Mouse (Mus musculus) lung, postnatal 14 days (tissue): ENCODE data around the gene Ran.
A peak's percentile ranks its signal among the peaks of the same experiment; 100 is the strongest.
"Not testable (repeated sequence)": the region's sequence is repeated elsewhere in the genome, so short reads cannot be mapped to it uniquely, and the experiment has no call there.

Experiments used
- DNase-seq: peaks from one replicate; pipeline ENCODE4 v3.0.0; 2021

Gene Ran

GRCm38 (mm10) chr5:129019497-129020299 is at the start of gene Ran:
Ran (plus strand) TSS chr5:129020069.
- peak; percentile 95 for DNase-seq

DNA sequence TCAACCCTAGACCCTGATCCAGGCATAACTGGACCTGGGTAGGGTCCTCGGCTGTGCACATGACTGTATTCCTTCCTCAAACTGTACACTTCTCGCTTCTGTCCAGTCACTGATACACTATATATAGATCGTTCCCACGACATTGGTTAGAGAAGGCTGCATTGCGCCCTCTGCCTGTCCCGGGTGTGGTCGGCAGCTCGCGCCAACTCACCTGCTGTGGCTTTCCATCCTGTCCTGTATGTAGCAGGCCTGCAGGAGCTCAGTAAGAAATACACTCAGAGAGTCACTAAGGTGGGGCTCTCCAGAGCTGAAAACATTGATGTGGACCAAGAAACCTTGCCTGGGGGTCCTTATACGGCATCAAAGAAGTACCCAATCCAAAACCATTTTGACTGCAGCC is 49.0 kb upstream of the Ran start:
- DNase-seq, result no peak

- peak; percentile 69 for DNase-seq
Measured at GRCm38 (mm10) chr5:128971298-128971697, 48.6 kb upstream of the Ran start.

GRCm38 (mm10) chr5:128976266-128976665 is 43.6 kb upstream of the Ran start:
- DNase-seq, result peak; percentile 17

DNA sequence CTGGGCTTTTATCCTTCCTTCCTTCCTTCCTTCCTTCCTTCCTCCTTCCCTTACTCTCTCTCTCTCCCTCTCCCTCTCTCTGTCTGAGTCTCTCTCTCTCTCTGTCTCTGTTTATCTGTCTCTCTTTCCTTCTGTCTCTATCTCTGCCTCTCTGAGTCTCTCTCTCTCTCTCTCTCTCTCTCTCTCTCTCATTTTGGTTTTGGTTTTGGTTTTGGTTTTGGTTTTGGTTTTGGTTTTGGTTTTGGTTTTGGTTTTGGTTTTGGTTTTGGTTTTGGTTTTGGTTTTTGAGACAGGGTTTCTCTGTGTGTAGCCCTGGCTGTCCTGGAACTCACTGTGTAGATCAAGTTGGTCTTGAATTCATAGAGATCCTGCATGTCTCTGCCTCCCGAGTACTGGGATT is 42.4 kb upstream of the Ran start:
- DNase-seq, result not testable (repeated sequence)

- no peak for DNase-seq
Measured at GRCm38 (mm10) chr5:128978957-128979356, 40.9 kb upstream of the Ran start.

DNA sequence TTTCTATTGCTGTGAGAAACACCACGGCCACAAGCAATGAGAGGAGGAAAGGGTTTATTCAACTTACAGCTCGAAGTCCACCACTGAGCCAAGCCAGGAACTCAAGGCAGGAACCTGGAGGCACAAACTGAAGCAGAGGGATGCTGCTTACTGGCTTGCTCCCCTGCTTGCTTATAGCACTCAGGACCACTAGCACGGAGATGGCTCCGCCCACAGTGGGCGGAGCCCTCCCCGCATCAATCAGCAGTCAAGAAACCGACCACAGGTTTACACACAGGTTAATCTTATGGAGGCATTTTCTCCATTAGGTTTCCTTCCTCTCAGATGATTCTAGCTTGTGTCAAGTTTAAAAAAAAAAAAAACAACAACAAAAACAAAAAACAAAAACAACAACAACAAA is 39.0 kb upstream of the Ran start:
- DNase-seq, result no peak

DNA sequence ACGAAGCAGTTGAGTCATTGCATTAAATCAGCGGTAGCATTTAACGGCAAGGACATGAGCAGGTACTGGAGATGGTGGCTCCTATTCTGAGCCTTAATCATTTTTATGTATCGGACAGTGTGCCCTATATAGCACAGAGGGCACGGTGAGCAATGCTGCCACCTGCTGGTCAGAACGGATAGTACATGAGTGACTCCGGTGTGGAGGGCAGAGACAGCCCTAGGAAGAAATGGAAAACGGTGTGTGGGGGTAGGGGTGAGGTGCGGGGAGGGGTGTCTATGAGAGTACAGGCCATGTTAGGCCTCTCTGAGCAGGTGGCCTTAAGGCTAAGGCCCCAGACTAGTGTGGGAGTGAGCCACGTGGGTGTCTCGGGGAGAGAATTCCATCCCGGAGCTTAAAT is 38.3 kb upstream of the Ran start:
- DNase-seq, result peak; percentile 73

- DNase-seq, result no peak
Measured at GRCm38 (mm10) chr5:128984536-128984935, 35.3 kb upstream of the Ran start.

DNA sequence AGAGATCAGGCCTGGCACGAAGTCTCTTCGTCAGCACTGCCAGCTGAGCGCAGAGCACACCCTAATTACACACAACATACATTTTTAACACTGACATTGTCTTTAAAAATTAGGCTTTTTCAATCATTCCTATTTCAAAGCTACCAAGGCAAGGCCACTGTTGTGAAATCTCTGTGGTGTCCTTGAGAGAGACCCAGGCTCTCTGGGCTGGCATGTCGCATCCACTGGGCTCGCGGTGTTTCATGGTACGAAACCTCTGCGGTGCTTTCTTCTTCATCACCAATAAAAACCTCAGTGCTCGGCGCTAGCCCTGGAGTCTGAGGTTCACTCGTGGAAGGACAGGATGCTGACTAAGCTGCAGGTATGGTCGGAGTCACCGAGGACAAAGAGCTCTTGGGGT is 33.9 kb upstream of the Ran start:
- no peak for DNase-seq

GRCm38 (mm10) chr5:128987141-128987954 is 32.5 kb upstream of the Ran start:
- DNase-seq, result no peak

DNA sequence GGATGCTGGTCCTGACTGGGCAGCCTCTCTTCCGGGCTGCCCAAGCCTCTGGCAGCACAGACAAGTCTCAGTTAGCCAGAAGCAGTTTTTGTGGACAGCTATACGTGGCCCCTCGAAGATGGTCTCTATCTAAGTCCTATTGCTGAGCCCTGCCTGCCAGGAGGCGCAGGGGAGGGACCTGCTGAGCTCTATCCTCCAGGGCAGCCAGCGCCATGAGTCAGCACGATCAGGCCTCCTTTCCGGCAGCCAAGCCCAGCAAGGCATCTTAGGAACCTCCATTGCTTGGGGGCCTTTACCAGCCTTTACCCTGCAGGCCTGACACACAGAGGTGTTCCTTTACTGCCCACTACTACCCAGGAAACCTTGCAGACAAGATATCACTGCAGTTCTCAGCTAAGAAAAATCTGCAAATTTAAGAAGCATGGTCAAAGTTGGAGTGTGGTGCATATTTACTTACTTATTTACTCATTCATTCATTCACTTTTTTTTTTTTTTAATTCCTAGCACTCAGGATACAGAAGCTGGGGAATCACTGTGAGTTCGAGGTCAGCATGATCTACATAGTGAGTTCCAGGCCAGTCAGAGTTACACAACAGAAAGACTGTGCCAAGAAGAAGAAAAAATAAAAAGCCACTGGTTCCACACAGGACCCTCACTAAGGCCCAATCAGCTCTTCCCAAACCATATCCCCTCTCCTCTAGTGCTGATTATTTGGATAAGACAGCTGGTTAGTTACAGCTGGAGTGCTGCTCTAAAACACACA is 19.0 kb upstream of the Ran start:
- no peak for DNase-seq

DNA sequence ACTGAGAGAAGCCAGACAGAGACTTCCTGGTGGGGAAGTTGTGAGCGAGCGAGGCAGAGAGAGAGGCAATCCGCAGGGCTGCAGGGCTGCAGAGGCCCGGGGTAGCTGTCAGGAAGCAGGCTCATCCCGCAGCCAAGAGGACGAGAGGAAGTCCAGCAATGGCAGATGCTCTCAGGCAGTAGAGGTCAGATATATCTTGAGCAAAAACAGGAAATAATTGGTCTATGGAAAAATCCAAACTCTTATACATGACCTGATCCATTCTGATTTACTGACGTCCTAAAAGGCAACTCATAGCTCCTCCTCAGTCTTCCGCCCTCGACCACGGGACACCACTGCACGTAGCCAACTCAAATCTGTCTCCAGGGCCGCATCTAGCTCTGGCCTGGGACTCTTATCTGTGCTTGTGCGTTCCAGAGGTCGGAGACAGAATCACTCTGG is 17.3 kb upstream of the Ran start:
- peak; percentile 16 for DNase-seq

DNA sequence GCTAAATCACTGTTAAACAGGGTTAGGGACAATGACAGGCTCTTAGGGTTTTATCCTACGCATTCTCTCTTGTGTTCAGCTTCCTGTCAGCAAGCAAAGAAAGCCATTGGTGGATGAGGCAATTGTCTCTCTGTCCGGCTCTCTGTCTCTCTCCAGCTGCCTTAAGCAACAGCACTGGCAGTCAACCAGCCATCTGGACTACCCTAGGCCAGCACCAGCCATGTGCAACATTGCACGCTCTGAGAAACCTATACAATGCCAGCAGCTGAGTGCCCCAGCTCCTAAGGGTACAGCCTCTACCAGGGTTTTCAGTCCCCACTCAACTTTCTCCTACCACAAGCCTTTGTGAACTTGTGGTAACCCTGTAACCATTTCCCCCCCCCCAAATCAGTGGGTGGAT is 14.5 kb upstream of the Ran start:
- peak; percentile 17 for DNase-seq

DNA sequence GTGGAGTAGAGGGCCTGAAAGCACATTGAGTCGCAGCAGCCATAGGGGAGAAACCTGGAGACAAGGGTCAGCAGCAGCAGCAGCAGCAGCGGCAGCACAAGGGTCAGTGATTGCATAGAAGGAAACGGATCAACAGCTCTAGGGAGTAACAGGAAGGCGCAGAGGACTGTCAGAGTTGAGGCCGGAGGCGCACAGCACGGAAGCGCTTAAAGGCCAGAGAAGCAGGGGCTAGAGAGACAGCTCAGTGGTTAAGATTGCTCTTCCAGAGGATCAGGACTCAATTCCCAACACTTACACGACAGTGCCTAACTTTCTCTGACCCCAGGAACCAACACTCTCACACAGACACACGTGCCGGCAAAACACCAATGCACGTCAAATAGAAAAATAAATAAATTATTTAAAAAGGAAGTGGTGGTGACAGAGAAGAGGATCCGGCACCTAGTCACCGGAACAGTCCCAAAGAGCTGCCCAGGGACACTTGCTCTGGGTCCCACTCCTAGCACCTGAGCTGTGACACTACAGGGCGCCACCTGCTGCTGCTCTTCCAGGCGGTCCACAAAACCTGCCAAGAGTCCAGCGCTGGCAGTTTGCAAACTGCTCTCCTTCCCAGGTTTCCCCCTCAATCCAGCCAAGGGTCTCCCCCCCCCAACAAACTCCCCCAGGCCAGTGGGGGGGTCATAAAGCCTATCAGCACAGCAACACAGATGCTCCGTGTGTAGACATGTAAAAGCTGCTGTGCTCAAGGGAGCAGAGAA is 13.7 kb upstream of the Ran start:
- no peak for DNase-seq

- no peak for DNase-seq
Measured at GRCm38 (mm10) chr5:129007105-129007957, 12.5 kb upstream of the Ran start.

DNA sequence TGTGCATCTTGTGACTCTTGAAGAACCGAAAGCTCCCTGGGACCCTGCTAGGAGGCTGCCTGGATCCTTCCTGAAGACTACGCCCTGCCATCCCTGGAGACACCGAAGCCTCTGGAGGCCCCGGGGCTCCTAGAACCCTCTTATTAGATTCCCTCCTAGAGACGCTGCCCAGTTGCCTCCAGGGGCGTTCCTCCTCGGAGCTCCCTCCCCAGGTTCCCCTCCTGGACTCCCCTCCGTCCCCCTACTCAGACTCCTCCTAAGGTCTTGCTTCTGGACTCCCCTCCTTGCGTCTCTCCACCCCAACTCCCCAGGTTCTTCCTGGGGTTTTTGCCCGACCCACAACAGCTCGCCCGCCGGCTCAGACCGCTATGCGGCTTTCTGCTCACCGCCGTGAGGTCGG is 11.9 kb upstream of the Ran start:
- no peak for DNase-seq

GRCm38 (mm10) chr5:129008412-129008826 is 11.4 kb upstream of the Ran start, which contains the start of gene Stx2:
Stx2 (minus strand) TSS chr5:129008574.
- DNase-seq, result peak; percentile 95

GRCm38 (mm10) chr5:129009577-129009976 is 10.3 kb upstream of the Ran start:
- no peak for DNase-seq

DNA sequence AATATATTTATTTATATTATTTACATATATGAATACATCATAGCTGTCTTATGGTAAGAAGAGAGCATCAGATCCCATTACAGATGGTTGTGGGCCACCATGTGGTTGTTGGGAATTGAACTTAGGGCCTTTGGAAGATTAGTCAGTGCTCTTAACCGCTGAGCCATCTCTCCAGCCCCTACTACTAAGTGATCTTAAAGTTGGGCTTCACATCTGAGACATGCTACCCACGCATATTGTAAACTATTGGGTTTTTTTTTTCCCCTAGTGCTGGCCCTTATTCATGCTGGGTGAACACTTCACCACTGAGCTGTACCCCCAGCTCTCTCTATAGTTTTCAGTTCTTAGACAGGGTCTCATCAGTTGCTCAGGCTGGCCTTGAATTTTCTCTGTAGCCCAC is 8.9 kb upstream of the Ran start:
- no peak for DNase-seq

DNA sequence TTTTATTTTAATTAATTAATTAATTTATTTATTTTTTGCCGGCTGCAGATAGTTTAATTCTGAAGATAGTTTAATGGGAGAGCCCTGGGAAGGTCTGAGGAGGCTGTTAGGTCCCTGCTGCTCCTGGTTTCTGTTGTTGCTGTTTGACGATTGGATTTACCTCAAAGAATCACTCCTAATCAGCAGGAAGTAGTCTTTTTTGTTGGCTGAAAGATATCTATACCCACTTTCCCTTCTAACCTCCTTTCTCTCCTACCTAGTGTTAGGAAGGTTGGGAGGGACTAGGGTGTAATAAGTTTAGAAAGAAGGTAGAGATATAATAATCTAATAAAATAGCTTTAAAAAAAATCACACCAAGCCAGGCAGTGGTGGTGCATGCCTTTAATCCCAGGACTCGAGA is 4.8 kb upstream of the Ran start:
- no peak for DNase-seq

DNA sequence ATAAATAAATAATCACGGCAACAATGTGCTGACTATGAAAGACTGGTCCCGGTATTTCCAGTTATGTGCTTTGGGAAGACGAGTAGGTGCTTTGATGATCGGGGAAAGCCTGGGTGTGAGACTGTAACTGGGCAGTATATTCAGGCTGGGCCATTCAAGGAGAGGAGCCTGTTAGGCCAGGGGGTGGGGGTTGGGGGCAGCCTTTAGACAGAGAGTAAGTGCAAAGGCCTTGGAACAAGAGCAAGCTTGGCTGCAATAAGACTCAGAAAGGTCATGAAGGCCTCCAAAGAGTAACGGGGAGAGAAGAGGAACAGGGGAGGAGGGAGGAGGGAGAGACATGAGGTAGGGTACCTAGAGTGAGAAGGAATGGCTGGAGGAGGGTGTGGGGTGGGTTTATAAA is 4.3 kb upstream of the Ran start:
- no peak for DNase-seq
